Mouse (Mus musculus) thymus, postnatal 25 days (tissue): ENCODE data around the gene Tdrkh.

Experiments
- DNase-seq: peaks from one replicate; pipeline ENCODE4 v3.0.0; 2022

The Tdrkh gene

GRCm38 (mm10) chr3:94389420-94389819, 23.7 kb upstream of the Tdrkh start:
- no peak for DNase-seq

- DNase-seq: peak; percentile 1
Observed at GRCm38 (mm10) chr3:94391001-94391400, 22.1 kb upstream of the Tdrkh start.

- DNase-seq: no peak
Observed at GRCm38 (mm10) chr3:94392128-94392527, 20.9 kb upstream of the Tdrkh start.

- DNase-seq: peak; percentile 1
Observed at GRCm38 (mm10) chr3:94393049-94393448, 20.0 kb upstream of the Tdrkh start.

GRCm38 (mm10) chr3:94396336-94396735, 16.7 kb upstream of the Tdrkh start:
- peak; percentile 1 for DNase-seq

GRCm38 (mm10) chr3:94396851-94397250, 16.2 kb upstream of the Tdrkh start:
- peak; percentile 1 for DNase-seq

GRCm38 (mm10) chr3:94398217-94398616, 14.9 kb upstream of the Tdrkh start, which contains the start of gene Lingo4:
Gene Lingo4 (plus strand): TSS chr3:94398517.
- no peak for DNase-seq

- peak; percentile 60 for DNase-seq
Observed at GRCm38 (mm10) chr3:94398943-94399481, 14.1 kb upstream of the Tdrkh start.

- no peak for DNase-seq
Observed at GRCm38 (mm10) chr3:94399663-94400310, 13.3 kb upstream of the Tdrkh start.

GRCm38 (mm10) chr3:94402451-94402850, 10.6 kb upstream of the Tdrkh start:
- no peak for DNase-seq

- DNase-seq: no peak
Observed at GRCm38 (mm10) chr3:94404366-94405054, 8.6 kb upstream of the Tdrkh start.

- no peak for DNase-seq
Observed at GRCm38 (mm10) chr3:94405561-94405960, 7.5 kb upstream of the Tdrkh start.

GRCm38 (mm10) chr3:94412530-94412929, 543 bp upstream of the Tdrkh start:
- DNase-seq: no peak

- no peak for DNase-seq
Observed at GRCm38 (mm10) chr3:94430980-94431379, 17.9 kb downstream of the Tdrkh start.

GRCm38 (mm10) chr3:94434305-94434704, 21.2 kb downstream of the Tdrkh start:
- DNase-seq: no peak

GRCm38 (mm10) chr3:94436420-94436819, 23.3 kb downstream of the Tdrkh start:
- no peak for DNase-seq

- peak; percentile 8 for DNase-seq
Observed at GRCm38 (mm10) chr3:94441182-94441581, 28.1 kb downstream of the Tdrkh start.

GRCm38 (mm10) chr3:94442951-94443596, 30.0 kb downstream of the Tdrkh start, which contains the start of gene Mrpl9:
Gene Mrpl9 (plus strand): TSS chr3:94443318.
- DNase-seq: peak; percentile 96

GRCm38 (mm10) chr3:94443597-94443964, 30.5 kb downstream of the Tdrkh start, which contains the start of gene Oaz3:
Gene Oaz3 (minus strand): TSS chr3:94443915.
- no peak for DNase-seq

GRCm38 (mm10) chr3:94449377-94449776, 36.3 kb downstream of the Tdrkh start:
- DNase-seq: no peak

GRCm38 (mm10) chr3:94456529-94457000, 43.5 kb downstream of the Tdrkh start:
- DNase-seq: peak; percentile 79

GRCm38 (mm10) chr3:94457055-94457454, 44.0 kb downstream of the Tdrkh start:
- DNase-seq: no peak

GRCm38 (mm10) chr3:94459834-94460233, 46.8 kb downstream of the Tdrkh start:
- DNase-seq: no peak
